Mouse (Mus musculus): ENCODE results near the gene Znhit3. TPM values are rescaled to one million over a fixed set of nuclear protein-coding genes. Genes with fewer than 3 reads are reported as not detected.

Znhit3 gene
- polyA plus RNA-seq, 1 experiment from 2014 or later = 27.5 TPM

DNA sequence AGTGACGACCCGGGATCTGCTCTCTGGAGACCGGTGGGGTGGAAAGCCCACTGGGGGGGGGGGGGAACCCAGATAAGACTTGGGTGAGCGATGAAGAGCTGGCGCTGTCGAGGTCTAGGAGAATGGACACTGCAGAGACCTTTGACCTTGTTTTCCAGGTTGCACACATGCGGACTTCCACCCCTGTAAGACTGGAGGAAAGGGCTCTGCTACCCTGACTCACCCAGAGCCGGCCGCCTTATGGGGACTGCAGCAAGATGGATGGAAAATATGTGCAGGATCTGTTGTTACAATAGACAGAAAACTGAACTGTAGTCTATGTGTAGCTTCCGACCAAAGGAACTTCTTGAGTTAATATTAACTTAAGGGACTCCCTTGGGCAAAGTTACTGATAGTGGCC is 45.1 kb downstream of the Znhit3 start:
- peak overlapping the region; percentile 62 for H3K4me2 ChIP-seq (replicated peaks; ENCODE audit: low read depth, low read length)
- peak overlapping the region; percentile 85 for H3K9ac ChIP-seq (replicated peaks; ENCODE audit: low read depth)
- no peaks in the 10 kb centered on the region for H3K9me3 ChIP-seq (ENCODE audit: low read length)
- H3K4me1 ChIP-seq (ENCODE audit: insufficient read depth, low read depth, low read length) = peaks cover 5% of the 10 kb centered on the region
- H3K27me3 ChIP-seq (replicated peaks; ENCODE audit: insufficient read depth, low read length) = no peaks in the 10 kb centered on the region
- H3K36me3 ChIP-seq (ENCODE audit: insufficient read depth, low read length) = no peaks in the 10 kb centered on the region
- ATAC-seq = peak; percentile 24
- TF ChIP-seq CTCF (IDR thresholded peaks at IDR 0.05) (no peak), EP300 (IDR thresholded peaks at IDR 0.05) (no peak)
- H3K27ac ChIP-seq (ENCODE audit: low read length) = peak overlapping the region; percentile 100
- WGBS = 1% methylated on average over 10 of the region's 10 CpGs
- peak; percentile 66 for DNase-seq (ENCODE audit: low spot score)
- peak overlapping the region; percentile 87 for H3K4me3 ChIP-seq (ENCODE audit: low read depth, low read length)

- Histone ChIP-seq H3K27me3 (replicated peaks; ENCODE audit: insufficient read depth, low read length) (no peaks in the 10 kb centered on the region), H3K4me2 (replicated peaks; ENCODE audit: low read depth, low read length) (peak within 1 kb of the TSS; percentile 77), H3K9me3 (ENCODE audit: low read length) (no peaks in the 10 kb centered on the region), H3K36me3 (ENCODE audit: insufficient read depth, low read length) (no peaks in the 10 kb centered on the region), H3K4me1 (ENCODE audit: insufficient read depth, low read depth, low read length) (peaks cover 5% of the 10 kb centered on the region), H3K4me3 (ENCODE audit: low read depth, low read length) (peak within 1 kb of the TSS; percentile 87), H3K27ac (ENCODE audit: low read length) (peak within 1 kb of the TSS; percentile 100), H3K9ac (replicated peaks; ENCODE audit: low read depth) (peak within 1 kb of the TSS; percentile 85)
- peak; percentile 87 for ATAC-seq
- TF ChIP-seq EP300 (IDR thresholded peaks at IDR 0.05) = peak; percentile 71; the same call in 1 of the 2 replicates
- TF ChIP-seq CTCF (IDR thresholded peaks at IDR 0.05) = no peak; the same call in 1 of the 2 replicates
- DNase-seq (ENCODE audit: low spot score) = peak; percentile 96
- 0% methylated on average over 35 of the region's 62 CpGs for WGBS
These were observed 45.7 kb downstream of the Znhit3 start, which contains the start of gene Ggnbp2 for GRCm38 (mm10) chr11:84870337-84871043. Gene Ggnbp2, minus strand, starts transcription at chr11:84870817.

DNA sequence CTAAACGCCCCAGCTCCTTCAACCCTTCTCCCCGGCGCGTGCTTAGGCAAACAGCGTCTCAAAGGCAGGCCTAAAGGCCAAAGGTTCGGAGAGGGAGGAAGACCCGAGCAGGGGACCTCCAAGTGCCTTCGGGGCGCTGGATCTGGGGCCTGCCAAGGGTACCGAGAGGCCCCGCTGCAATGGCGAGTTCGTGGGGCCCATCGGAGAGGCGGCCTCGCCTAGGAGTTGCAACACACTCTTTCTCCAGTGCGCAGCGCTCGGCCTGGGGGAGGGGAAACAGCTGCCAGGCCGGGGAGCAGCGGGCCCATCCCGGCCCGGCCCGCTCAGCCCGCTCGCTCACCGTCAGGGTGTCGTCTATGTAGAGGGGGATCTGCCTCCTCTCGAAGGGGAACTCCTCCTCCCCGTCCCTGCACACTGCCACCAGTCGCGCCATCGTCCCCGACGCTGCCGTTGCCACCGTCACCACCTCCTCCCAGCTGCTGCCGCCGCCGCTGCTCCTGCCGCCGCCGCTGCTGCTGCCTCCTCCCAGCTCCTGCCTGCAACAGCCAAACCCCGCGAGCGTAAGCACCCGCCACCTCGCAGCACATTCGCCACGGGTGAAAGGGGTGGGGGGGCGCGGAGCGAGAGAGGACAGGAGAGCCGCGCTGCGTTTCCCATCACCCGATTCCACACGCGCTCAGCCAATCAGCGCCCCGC is 46.5 kb downstream of the Znhit3 start:
- Histone ChIP-seq H3K4me3 (ENCODE audit: low read depth, low read length) (peak overlapping the region; percentile 87), H3K27ac (ENCODE audit: low read length) (peak overlapping the region; percentile 94), H3K9ac (replicated peaks; ENCODE audit: low read depth) (peak overlapping the region; percentile 81), H3K27me3 (replicated peaks; ENCODE audit: insufficient read depth, low read length) (no peaks in the 10 kb centered on the region), H3K4me2 (replicated peaks; ENCODE audit: low read depth, low read length) (peak overlapping the region; percentile 77), H3K9me3 (ENCODE audit: low read length) (no peaks in the 10 kb centered on the region), H3K4me1 (ENCODE audit: insufficient read depth, low read depth, low read length) (peaks cover 5% of the 10 kb centered on the region), H3K36me3 (ENCODE audit: insufficient read depth, low read length) (no peaks in the 10 kb centered on the region)
- peak; percentile 98 for DNase-seq (ENCODE audit: low spot score)
- under 1% methylated on average over 43 of the region's 61 CpGs for WGBS
- TF ChIP-seq CTCF (IDR thresholded peaks at IDR 0.05) (no peak), EP300 (IDR thresholded peaks at IDR 0.05) (no peak)
- ATAC-seq = peak; percentile 87

GRCm38 (mm10) chr11:84868786-84869259 is 47.3 kb downstream of the Znhit3 start:
- 4% methylated on average over 7 of the region's 7 CpGs for WGBS
- TF ChIP-seq CTCF (IDR thresholded peaks at IDR 0.05) (no peak), EP300 (IDR thresholded peaks at IDR 0.05) (no peak)
- H3K27me3 ChIP-seq (replicated peaks; ENCODE audit: insufficient read depth, low read length) = no peaks in the 10 kb centered on the region
- peak overlapping the region; percentile 81 for H3K9ac ChIP-seq (replicated peaks; ENCODE audit: low read depth)
- no peaks in the 10 kb centered on the region for H3K9me3 ChIP-seq (ENCODE audit: low read length)
- peak overlapping the region; percentile 94 for H3K27ac ChIP-seq (ENCODE audit: low read length)
- H3K4me2 ChIP-seq (replicated peaks; ENCODE audit: low read depth, low read length) = peak overlapping the region; percentile 77
- peaks cover 5% of the 10 kb centered on the region for H3K4me1 ChIP-seq (ENCODE audit: insufficient read depth, low read depth, low read length)
- no peaks in the 10 kb centered on the region for H3K36me3 ChIP-seq (ENCODE audit: insufficient read depth, low read length)
- DNase-seq (ENCODE audit: low spot score) (peak; percentile 22), ATAC-seq (no peak)
- peak overlapping the region; percentile 87 for H3K4me3 ChIP-seq (ENCODE audit: low read depth, low read length)

DNA sequence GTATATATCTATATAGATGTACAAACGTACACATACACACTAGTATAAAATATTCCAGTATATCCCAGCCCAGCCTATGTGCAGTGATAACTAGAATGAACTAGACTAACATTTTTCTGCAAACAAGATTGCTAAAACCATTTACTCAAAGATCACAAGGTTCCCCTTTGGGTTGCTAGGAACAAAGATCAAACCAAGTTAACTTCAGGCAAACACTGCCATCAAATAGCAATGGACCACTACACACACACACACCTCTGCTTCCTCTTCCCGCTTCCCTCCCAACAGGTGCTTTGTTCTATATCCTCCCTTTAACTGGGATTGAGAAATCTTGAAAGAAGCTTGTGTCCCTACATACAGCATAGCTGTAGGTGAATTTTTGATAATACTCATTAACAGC is 48.6 kb downstream of the Znhit3 start:
- H3K4me2 ChIP-seq (replicated peaks; ENCODE audit: low read depth, low read length) = no peak overlapping the region
- WGBS = 74% methylated on average over 2 of the region's 2 CpGs
- H3K27ac ChIP-seq (ENCODE audit: low read length) = no peak overlapping the region
- no peak overlapping the region for H3K4me3 ChIP-seq (ENCODE audit: low read depth, low read length)
- no peaks in the 10 kb centered on the region for H3K36me3 ChIP-seq (ENCODE audit: insufficient read depth, low read length)
- H3K4me1 ChIP-seq (ENCODE audit: insufficient read depth, low read depth, low read length) = peaks cover 5% of the 10 kb centered on the region
- ATAC-seq (no peak), DNase-seq (ENCODE audit: low spot score) (no peak)
- no peaks in the 10 kb centered on the region for H3K9me3 ChIP-seq (ENCODE audit: low read length)
- TF ChIP-seq CTCF (IDR thresholded peaks at IDR 0.05) = no peak
- no peak for TF ChIP-seq EP300 (IDR thresholded peaks at IDR 0.05)
- no peaks in the 10 kb centered on the region for H3K27me3 ChIP-seq (replicated peaks; ENCODE audit: insufficient read depth, low read length)
- H3K9ac ChIP-seq (replicated peaks; ENCODE audit: low read depth) = 0 out of 2 replicates have a peak overlapping the region, but pooled peaks have one; percentile 8

DNA sequence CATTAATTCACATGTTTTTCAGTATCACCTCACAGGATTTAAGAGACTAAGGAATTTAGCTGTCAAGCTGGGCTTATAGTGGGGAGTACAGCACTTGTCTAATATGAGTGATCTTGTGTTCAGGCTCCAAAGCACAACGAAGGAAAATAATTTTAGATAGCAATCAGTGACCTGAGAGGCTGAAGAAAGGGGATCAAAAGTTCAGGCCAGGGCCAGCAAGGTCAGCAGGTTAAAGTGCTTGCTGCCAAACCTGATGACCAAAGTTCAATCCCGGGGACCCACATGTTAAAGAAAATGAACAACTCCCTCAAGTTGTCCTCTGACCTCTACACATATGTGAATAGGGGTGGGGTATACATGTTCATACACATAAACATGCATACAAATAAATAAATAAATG is 50.9 kb downstream of the Znhit3 start:
- DNase-seq (ENCODE audit: low spot score) = no peak
- no peaks in the 10 kb centered on the region for H3K9me3 ChIP-seq (ENCODE audit: low read length)
- no peak overlapping the region for H3K9ac ChIP-seq (replicated peaks; ENCODE audit: low read depth)
- no peak for TF ChIP-seq EP300 (IDR thresholded peaks at IDR 0.05)
- no peak for TF ChIP-seq CTCF (IDR thresholded peaks at IDR 0.05)
- H3K4me3 ChIP-seq (ENCODE audit: low read depth, low read length) = no peak overlapping the region
- no peak for ATAC-seq
- peaks cover 5% of the 10 kb centered on the region for H3K4me1 ChIP-seq (ENCODE audit: insufficient read depth, low read depth, low read length)
- peaks cover 8% of the 10 kb centered on the region; the same call in 1 of the 2 replicates for H3K36me3 ChIP-seq (ENCODE audit: insufficient read depth, low read length)
- 34% methylated on average over 2 of the region's 2 CpGs for WGBS
- no peak overlapping the region for H3K27ac ChIP-seq (ENCODE audit: low read length)
- H3K27me3 ChIP-seq (replicated peaks; ENCODE audit: insufficient read depth, low read length) = no peaks in the 10 kb centered on the region
- no peak overlapping the region for H3K4me2 ChIP-seq (replicated peaks; ENCODE audit: low read depth, low read length)

Small RNA genes lying within 50 kb of the gene (microRNA-seq; reads per million reads assigned to microRNA genes)
- not detected for gene Gm23564

Other genes with a start within 250 kb of the Znhit3 start
- 5.3 and 6.5 TPM in 2 replicates for gene Mrm1, start 96.9 kb downstream of the Znhit3 start, polyA plus RNA-seq (2015; fragmentation: Nextera tagmentation; extraction: Ambion mirVana)
- gene Dhrs11, start 87.4 kb downstream of the Znhit3 start, polyA plus RNA-seq (2015; fragmentation: Nextera tagmentation; extraction: Ambion mirVana) = 9.1 and 9.3 TPM in 2 replicates
- 56.4 and 57.3 TPM in 2 replicates for gene Ggnbp2, start 45.5 kb downstream of the Znhit3 start, polyA plus RNA-seq (2015; fragmentation: Nextera tagmentation; extraction: Ambion mirVana)
- 2.6 and 3.3 TPM in 2 replicates for gene Myo19, start 36.2 kb downstream of the Znhit3 start, polyA plus RNA-seq (2015; fragmentation: Nextera tagmentation; extraction: Ambion mirVana)
- 1.1 and 1.5 TPM in 2 replicates for gene Pigw, start 36.1 kb downstream of the Znhit3 start, polyA plus RNA-seq (2015; fragmentation: Nextera tagmentation; extraction: Ambion mirVana)
- gene Car4, start 41.4 kb upstream of the Znhit3 start, polyA plus RNA-seq (2015; fragmentation: Nextera tagmentation; extraction: Ambion mirVana) = 172 and 190 TPM in 2 replicates
- gene Usp32, start 223.8 kb upstream of the Znhit3 start, polyA plus RNA-seq (2015; fragmentation: Nextera tagmentation; extraction: Ambion mirVana) = 4.1 and 4.5 TPM in 2 replicates

Measured in lung, postnatal 0 days (tissue).